Mouse (Mus musculus): Measurements from ENCODE around the gene Clptm1l. TPM values are rescaled to one million over a fixed set of nuclear protein-coding genes. Genes with fewer than 3 reads are reported as not detected.
A peak's percentile ranks its signal among the peaks of the same experiment; 100 is the strongest.

Clptm1l gene
- polyA plus RNA-seq, 1 experiment from 2014 or later = 117 TPM

DNA sequence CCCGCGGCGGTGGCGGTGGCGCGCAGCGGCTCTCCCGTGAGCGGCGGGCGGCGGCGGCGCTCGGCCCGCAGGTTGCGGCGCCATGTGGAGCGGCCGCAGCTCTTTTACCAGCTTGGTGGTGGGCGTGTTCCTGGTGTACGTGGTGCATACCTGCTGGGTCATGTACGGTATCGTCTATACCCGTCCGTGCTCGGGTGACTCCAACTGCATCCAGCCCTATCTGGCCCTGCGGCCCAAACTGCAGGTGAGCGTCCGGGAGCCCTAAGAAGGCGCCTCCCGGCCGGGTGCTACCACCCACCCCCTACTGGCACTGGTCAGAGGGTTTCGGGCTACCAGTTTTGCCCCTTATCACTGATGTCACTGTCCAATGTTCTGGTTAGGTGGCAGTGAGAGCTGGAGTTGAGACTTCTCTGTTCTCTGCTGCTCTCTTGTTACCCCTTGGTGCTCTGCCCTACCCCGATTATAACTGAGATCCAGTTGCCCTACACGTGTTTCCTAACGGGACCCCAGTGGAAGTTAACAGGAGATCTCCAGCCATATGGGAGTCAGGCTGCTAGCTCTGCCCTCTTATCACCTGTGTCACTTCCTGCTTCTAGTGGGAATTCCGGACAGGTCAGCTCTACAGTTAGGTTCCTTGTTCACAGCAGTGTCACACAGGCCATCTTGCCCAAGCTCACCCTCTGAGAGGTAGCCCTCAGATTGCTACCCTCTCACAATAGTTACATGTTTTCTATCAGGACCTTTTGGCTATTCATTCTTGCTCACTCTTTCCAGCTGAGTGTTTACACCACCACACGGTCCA is 551 bp downstream of the Clptm1l start:
- Histone ChIP-seq H3K4me1 (ENCODE audit: control insufficient read depth, insufficient read depth, low read length) (peaks cover 10% of the 10 kb centered on the region), H3K27ac (ENCODE audit: low read length) (peak overlapping the region; percentile 45; the same call in 1 of the 2 replicates), H3K9me3 (replicated peaks; ENCODE audit: control insufficient read depth, low read length) (no peaks in the 10 kb centered on the region), H3K9ac (ENCODE audit: low read length) (peak overlapping the region; percentile 94), H3K27me3 (ENCODE audit: control insufficient read depth, insufficient read depth, low read length) (no peaks in the 10 kb centered on the region), H3K36me3 (ENCODE audit: control insufficient read depth, insufficient read depth, low read length) (peaks cover 12% of the 10 kb centered on the region; the same call in 1 of the 2 replicates), H3K4me3 (replicated peaks; ENCODE audit: low read length) (peak overlapping the region; percentile 88), H3K4me2 (ENCODE audit: low read depth, low read length) (peak overlapping the region; percentile 85)
- ATAC-seq (ENCODE audit: insufficient read depth, low FRiP score) = peak; percentile 74
- WGBS = 2% methylated on average over 39 of the region's 39 CpGs

DNA sequence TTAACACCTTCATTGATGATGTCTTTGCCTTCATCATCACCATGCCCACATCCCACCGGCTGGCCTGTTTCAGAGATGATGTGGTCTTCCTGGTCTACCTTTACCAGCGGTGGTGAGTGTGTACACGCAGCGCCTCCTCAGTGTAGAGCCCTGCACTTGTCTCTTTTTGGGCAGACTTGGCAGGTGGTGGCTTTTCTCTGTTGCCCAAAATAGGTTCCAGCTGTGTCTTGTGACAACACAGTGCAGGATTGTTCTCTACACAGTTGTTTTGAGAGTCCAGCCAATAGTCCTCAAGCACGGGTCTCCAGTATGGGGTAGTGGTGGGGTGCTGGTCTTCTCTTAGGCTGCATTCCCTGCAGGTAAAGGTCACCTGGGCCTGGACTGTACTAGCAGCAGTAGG is 14.6 kb downstream of the Clptm1l start:
- Histone ChIP-seq H3K4me1 (ENCODE audit: control insufficient read depth, insufficient read depth, low read length) (no peaks in the 10 kb centered on the region), H3K4me3 (replicated peaks; ENCODE audit: low read length) (no peak overlapping the region), H3K9me3 (replicated peaks; ENCODE audit: control insufficient read depth, low read length) (no peaks in the 10 kb centered on the region), H3K9ac (ENCODE audit: low read length) (no peak overlapping the region), H3K36me3 (ENCODE audit: control insufficient read depth, insufficient read depth, low read length) (peaks cover 27% of the 10 kb centered on the region), H3K27me3 (ENCODE audit: control insufficient read depth, insufficient read depth, low read length) (no peaks in the 10 kb centered on the region), H3K27ac (ENCODE audit: low read length) (no peak overlapping the region), H3K4me2 (ENCODE audit: low read depth, low read length) (no peak overlapping the region)
- 95% methylated on average over 5 of the region's 5 CpGs for WGBS
- no peak for ATAC-seq (ENCODE audit: insufficient read depth, low FRiP score)

DNA sequence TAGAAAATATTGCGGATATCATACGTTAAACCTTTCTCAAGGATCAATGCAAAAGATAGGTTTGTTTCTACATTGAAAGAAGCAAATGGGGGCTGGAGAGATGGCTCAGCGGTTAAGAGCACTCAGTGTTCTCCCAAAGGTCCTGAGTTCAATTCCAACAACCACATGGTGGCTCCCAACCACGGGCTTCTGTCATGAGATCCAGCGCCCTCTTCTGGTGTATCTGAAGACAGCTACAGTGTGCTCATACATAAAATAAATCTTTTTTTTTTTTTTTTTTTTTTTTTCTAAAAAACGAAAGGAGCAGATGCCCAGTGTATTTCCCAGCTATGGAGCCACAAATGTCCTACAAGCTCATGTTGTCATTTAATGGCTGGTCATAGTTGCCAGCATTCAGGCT is 16.8 kb downstream of the Clptm1l start:
- Histone ChIP-seq H3K27ac (ENCODE audit: low read length) (no peak overlapping the region), H3K36me3 (ENCODE audit: control insufficient read depth, insufficient read depth, low read length) (peaks cover 16% of the 10 kb centered on the region), H3K27me3 (ENCODE audit: control insufficient read depth, insufficient read depth, low read length) (no peaks in the 10 kb centered on the region), H3K4me2 (ENCODE audit: low read depth, low read length) (no peak overlapping the region), H3K9ac (ENCODE audit: low read length) (no peak overlapping the region), H3K4me3 (replicated peaks; ENCODE audit: low read length) (no peak overlapping the region), H3K4me1 (ENCODE audit: control insufficient read depth, insufficient read depth, low read length) (no peaks in the 10 kb centered on the region), H3K9me3 (replicated peaks; ENCODE audit: control insufficient read depth, low read length) (no peaks in the 10 kb centered on the region)
- ATAC-seq (ENCODE audit: insufficient read depth, low FRiP score) = no peak
- 65% methylated on average over 6 of the region's 6 CpGs for WGBS

DNA sequence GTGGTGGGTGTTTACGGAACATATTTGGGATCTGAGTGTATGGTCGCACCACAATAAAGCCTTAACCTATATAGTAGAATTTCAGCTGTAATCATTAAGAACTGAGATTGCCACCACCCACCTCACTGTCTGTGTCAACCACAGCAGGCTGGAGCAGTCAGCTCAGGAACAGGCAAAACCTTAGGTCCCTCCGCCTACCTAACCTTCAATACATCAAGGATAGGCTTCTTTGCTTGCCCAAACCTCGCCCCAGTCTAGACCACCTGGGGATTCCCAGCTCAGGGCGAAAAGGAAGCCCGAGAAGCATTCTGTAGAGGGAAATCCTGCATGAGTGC is 22.6 kb downstream of the Clptm1l start:
- Histone ChIP-seq H3K27ac (ENCODE audit: low read length) (no peak overlapping the region), H3K36me3 (ENCODE audit: control insufficient read depth, insufficient read depth, low read length) (0 out of 2 replicates have a peak, but pooled peaks cover 2% of the 10 kb centered on the region), H3K9ac (ENCODE audit: low read length) (peak overlapping the region; percentile 79; the same call in 1 of the 2 replicates), H3K4me1 (ENCODE audit: control insufficient read depth, insufficient read depth, low read length) (peaks cover 11% of the 10 kb centered on the region), H3K9me3 (replicated peaks; ENCODE audit: control insufficient read depth, low read length) (no peaks in the 10 kb centered on the region), H3K4me3 (replicated peaks; ENCODE audit: low read length) (peak overlapping the region; percentile 69), H3K27me3 (ENCODE audit: control insufficient read depth, insufficient read depth, low read length) (no peaks in the 10 kb centered on the region), H3K4me2 (ENCODE audit: low read depth, low read length) (peak overlapping the region; percentile 89)
- no peak for ATAC-seq (ENCODE audit: insufficient read depth, low FRiP score)
- WGBS = 46% methylated on average over 6 of the region's 6 CpGs

GRCm38 (mm10) chr13:73626745-73627549 is 23.1 kb downstream of the Clptm1l start, which contains the start of gene Tert:
TSS of gene Tert (plus strand) at chr13:73626911.
- Histone ChIP-seq H3K9ac (ENCODE audit: low read length) (peak within 1 kb of the TSS; percentile 79), H3K4me1 (ENCODE audit: control insufficient read depth, insufficient read depth, low read length) (peaks cover 11% of the 10 kb centered on the region), H3K4me3 (replicated peaks; ENCODE audit: low read length) (peak within 1 kb of the TSS; percentile 69), H3K4me2 (ENCODE audit: low read depth, low read length) (peak within 1 kb of the TSS; percentile 89), H3K27me3 (ENCODE audit: control insufficient read depth, insufficient read depth, low read length) (no peaks in the 10 kb centered on the region), H3K36me3 (ENCODE audit: control insufficient read depth, insufficient read depth, low read length) (0 out of 2 replicates have a peak, but pooled peaks cover 2% of the 10 kb centered on the region), H3K9me3 (replicated peaks; ENCODE audit: control insufficient read depth, low read length) (no peaks in the 10 kb centered on the region), H3K27ac (ENCODE audit: low read length) (no peak within 1 kb of the TSS)
- ATAC-seq (ENCODE audit: insufficient read depth, low FRiP score) = peak; percentile 78
- WGBS = 6% methylated on average over 47 of the region's 47 CpGs

DNA sequence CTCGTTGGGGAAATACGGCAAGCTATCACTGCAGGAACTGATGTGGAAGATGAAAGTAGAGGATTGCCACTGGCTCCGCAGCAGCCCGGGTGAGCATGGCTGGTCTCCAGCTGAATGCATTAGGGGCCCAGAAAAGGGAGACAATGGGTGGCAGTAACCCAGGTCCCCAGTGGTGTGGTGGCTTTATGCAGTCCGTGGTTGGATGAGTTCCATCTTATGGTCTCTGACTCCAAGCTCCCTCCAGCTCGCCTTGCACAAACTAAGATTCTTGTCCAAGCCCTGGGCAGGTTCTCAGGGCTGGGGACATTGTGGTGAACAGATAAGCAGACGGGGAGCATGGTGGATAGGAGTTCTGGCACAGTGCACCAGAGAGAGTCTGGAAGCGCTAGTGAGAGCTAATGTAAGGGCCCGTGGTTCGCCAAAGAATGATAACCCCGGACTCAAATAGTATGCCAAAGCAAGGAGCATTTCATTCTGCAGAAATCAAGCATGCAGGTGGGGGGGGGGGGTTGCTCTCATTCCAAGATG is 24.8 kb downstream of the Clptm1l start:
- no peak overlapping the region for H3K9ac ChIP-seq (ENCODE audit: low read length)
- no peak overlapping the region for H3K27ac ChIP-seq (ENCODE audit: low read length)
- H3K36me3 ChIP-seq (ENCODE audit: control insufficient read depth, insufficient read depth, low read length) = 0 out of 2 replicates have a peak, but pooled peaks cover 2% of the 10 kb centered on the region
- no peak for ATAC-seq (ENCODE audit: insufficient read depth, low FRiP score)
- no peaks in the 10 kb centered on the region for H3K9me3 ChIP-seq (replicated peaks; ENCODE audit: control insufficient read depth, low read length)
- no peaks in the 10 kb centered on the region for H3K27me3 ChIP-seq (ENCODE audit: control insufficient read depth, insufficient read depth, low read length)
- no peak overlapping the region for H3K4me2 ChIP-seq (ENCODE audit: low read depth, low read length)
- WGBS = 85% methylated on average over 11 of the region's 11 CpGs
- no peak overlapping the region for H3K4me3 ChIP-seq (replicated peaks; ENCODE audit: low read length)
- H3K4me1 ChIP-seq (ENCODE audit: control insufficient read depth, insufficient read depth, low read length) = peaks cover 11% of the 10 kb centered on the region

- Histone ChIP-seq H3K9me3 (replicated peaks; ENCODE audit: control insufficient read depth, low read length) (no peaks in the 10 kb centered on the region), H3K27ac (ENCODE audit: low read length) (no peak overlapping the region), H3K27me3 (ENCODE audit: control insufficient read depth, insufficient read depth, low read length) (no peaks in the 10 kb centered on the region), H3K9ac (ENCODE audit: low read length) (no peak overlapping the region), H3K36me3 (ENCODE audit: control insufficient read depth, insufficient read depth, low read length) (0 out of 2 replicates have a peak, but pooled peaks cover 2% of the 10 kb centered on the region), H3K4me1 (ENCODE audit: control insufficient read depth, insufficient read depth, low read length) (peaks cover 8% of the 10 kb centered on the region), H3K4me2 (ENCODE audit: low read depth, low read length) (no peak overlapping the region), H3K4me3 (replicated peaks; ENCODE audit: low read length) (no peak overlapping the region)
- ATAC-seq (ENCODE audit: insufficient read depth, low FRiP score) = no peak
- WGBS = 87% methylated on average over 3 of the region's 3 CpGs
These were observed 28.0 kb downstream of the Clptm1l start for GRCm38 (mm10) chr13:73631837-73632236.

GRCm38 (mm10) chr13:73637826-73638225 is 34.0 kb downstream of the Clptm1l start:
- Histone ChIP-seq H3K9ac (ENCODE audit: low read length) (no peak overlapping the region), H3K4me1 (ENCODE audit: control insufficient read depth, insufficient read depth, low read length) (no peaks in the 10 kb centered on the region), H3K4me3 (replicated peaks; ENCODE audit: low read length) (no peak overlapping the region), H3K27ac (ENCODE audit: low read length) (no peak overlapping the region), H3K36me3 (ENCODE audit: control insufficient read depth, insufficient read depth, low read length) (no peaks in the 10 kb centered on the region), H3K27me3 (ENCODE audit: control insufficient read depth, insufficient read depth, low read length) (no peaks in the 10 kb centered on the region), H3K4me2 (ENCODE audit: low read depth, low read length) (no peak overlapping the region), H3K9me3 (replicated peaks; ENCODE audit: control insufficient read depth, low read length) (no peaks in the 10 kb centered on the region)
- 61% methylated on average over 6 of the region's 6 CpGs for WGBS
- no peak for ATAC-seq (ENCODE audit: insufficient read depth, low FRiP score)

DNA sequence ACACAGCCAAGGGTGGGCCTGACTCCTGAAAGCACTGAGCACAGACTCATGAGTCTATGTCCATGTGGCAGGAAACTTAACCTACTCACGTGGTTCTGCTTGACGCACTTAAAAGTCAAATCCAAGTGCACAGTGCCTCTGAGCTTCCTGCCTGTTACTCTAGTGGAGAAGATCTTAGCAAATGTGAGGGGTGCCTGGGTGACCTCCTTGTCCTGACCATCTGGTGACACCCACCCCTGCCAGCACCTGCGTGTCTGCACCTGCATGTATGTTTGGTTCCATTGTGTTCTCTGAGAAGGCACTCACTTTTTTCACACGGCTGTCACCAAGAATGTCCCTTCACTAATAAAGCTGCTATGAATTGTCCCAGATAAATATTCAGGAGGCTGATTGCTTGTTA is 37.5 kb downstream of the Clptm1l start:
- Histone ChIP-seq H3K36me3 (ENCODE audit: control insufficient read depth, insufficient read depth, low read length) (no peaks in the 10 kb centered on the region), H3K4me3 (replicated peaks; ENCODE audit: low read length) (no peak overlapping the region), H3K9ac (ENCODE audit: low read length) (no peak overlapping the region), H3K27ac (ENCODE audit: low read length) (no peak overlapping the region), H3K27me3 (ENCODE audit: control insufficient read depth, insufficient read depth, low read length) (no peaks in the 10 kb centered on the region), H3K9me3 (replicated peaks; ENCODE audit: control insufficient read depth, low read length) (no peaks in the 10 kb centered on the region), H3K4me2 (ENCODE audit: low read depth, low read length) (no peak overlapping the region), H3K4me1 (ENCODE audit: control insufficient read depth, insufficient read depth, low read length) (no peaks in the 10 kb centered on the region)
- 84% methylated on average over 4 of the region's 4 CpGs for WGBS
- ATAC-seq (ENCODE audit: insufficient read depth, low FRiP score) = no peak

Measured in stomach, embryonic 16.5 days (tissue).